Mouse (Mus musculus): ENCODE results near the gene B4galnt4. TPM values are rescaled to one million over a fixed set of nuclear protein-coding genes. Genes with fewer than 3 reads are reported as not detected.

B4galnt4 gene
- polyA plus RNA-seq, 1 experiment, result not detected

- Histone ChIP-seq H3K27ac (ENCODE audit: insufficient read depth, low read depth, low read length) (no peak overlapping the region), H3K4me3 (ENCODE audit: insufficient read depth, low read length) (no peak overlapping the region), H3K4me1 (ENCODE audit: control insufficient read depth, insufficient read depth, low read length) (peaks cover 7% of the 10 kb centered on the region)
- TF ChIP-seq CTCF (IDR thresholded peaks at IDR 0.05; ENCODE audit: low read depth, low read length) (no peak), POLR2A (IDR thresholded peaks at IDR 0.05; ENCODE audit: borderline replicate concordance, low read depth, low read length) (no peak)
Measured at GRCm38 (mm10) chr7:141064576-141064975, 3.7 kb downstream of the B4galnt4 start.

- H3K4me3 ChIP-seq (ENCODE audit: insufficient read depth, low read length), result no peak overlapping the region
- H3K4me1 ChIP-seq (ENCODE audit: control insufficient read depth, insufficient read depth, low read length), result peaks cover 7% of the 10 kb centered on the region
- no peak overlapping the region for H3K27ac ChIP-seq (ENCODE audit: insufficient read depth, low read depth, low read length)
- no peak for TF ChIP-seq CTCF (IDR thresholded peaks at IDR 0.05; ENCODE audit: low read depth, low read length)
- no peak for TF ChIP-seq POLR2A (IDR thresholded peaks at IDR 0.05; ENCODE audit: borderline replicate concordance, low read depth, low read length)
Measured at GRCm38 (mm10) chr7:141068351-141068750, 7.4 kb downstream of the B4galnt4 start.

GRCm38 (mm10) chr7:141070058-141070862, 9.4 kb downstream of the B4galnt4 start:
- Histone ChIP-seq H3K4me1 (ENCODE audit: control insufficient read depth, insufficient read depth, low read length) (no peaks in the 10 kb centered on the region), H3K27ac (ENCODE audit: insufficient read depth, low read depth, low read length) (no peak overlapping the region), H3K4me3 (ENCODE audit: insufficient read depth, low read length) (peak overlapping the region; percentile 39)
- TF ChIP-seq CTCF (IDR thresholded peaks at IDR 0.05; ENCODE audit: low read depth, low read length), result peak; percentile 63
- no peak for TF ChIP-seq POLR2A (IDR thresholded peaks at IDR 0.05; ENCODE audit: borderline replicate concordance, low read depth, low read length)

GRCm38 (mm10) chr7:141072017-141072745, 11.3 kb downstream of the B4galnt4 start:
- H3K4me3 ChIP-seq (ENCODE audit: insufficient read depth, low read length), result peak overlapping the region; percentile 7; the same call in 1 of the 2 replicates
- H3K4me1 ChIP-seq (ENCODE audit: control insufficient read depth, insufficient read depth, low read length), result no peaks in the 10 kb centered on the region
- H3K27ac ChIP-seq (ENCODE audit: insufficient read depth, low read depth, low read length), result no peak overlapping the region
- TF ChIP-seq CTCF (IDR thresholded peaks at IDR 0.05; ENCODE audit: low read depth, low read length) (peak; percentile 74), POLR2A (IDR thresholded peaks at IDR 0.05; ENCODE audit: borderline replicate concordance, low read depth, low read length) (no peak)

GRCm38 (mm10) chr7:141073782-141074181, 12.9 kb downstream of the B4galnt4 start:
- Histone ChIP-seq H3K4me1 (ENCODE audit: control insufficient read depth, insufficient read depth, low read length) (no peaks in the 10 kb centered on the region), H3K4me3 (ENCODE audit: insufficient read depth, low read length) (no peak overlapping the region), H3K27ac (ENCODE audit: insufficient read depth, low read depth, low read length) (no peak overlapping the region)
- TF ChIP-seq CTCF (IDR thresholded peaks at IDR 0.05; ENCODE audit: low read depth, low read length) (no peak), POLR2A (IDR thresholded peaks at IDR 0.05; ENCODE audit: borderline replicate concordance, low read depth, low read length) (no peak)

GRCm38 (mm10) chr7:141077841-141078240, 16.9 kb downstream of the B4galnt4 start, which contains the start of gene Pkp3:
Gene Pkp3, plus strand, starts transcription at chr7:141078218.
- no peak within 1 kb of the TSS for H3K27ac ChIP-seq (ENCODE audit: insufficient read depth, low read depth, low read length)
- TF ChIP-seq CTCF (IDR thresholded peaks at IDR 0.05; ENCODE audit: low read depth, low read length) (no peak), POLR2A (IDR thresholded peaks at IDR 0.05; ENCODE audit: borderline replicate concordance, low read depth, low read length) (no peak)
- no peaks in the 10 kb centered on the region for H3K4me1 ChIP-seq (ENCODE audit: control insufficient read depth, insufficient read depth, low read length)
- no peak within 1 kb of the TSS for H3K4me3 ChIP-seq (ENCODE audit: insufficient read depth, low read length)

GRCm38 (mm10) chr7:141078876-141079275, 18.0 kb downstream of the B4galnt4 start:
- TF ChIP-seq CTCF (IDR thresholded peaks at IDR 0.05; ENCODE audit: low read depth, low read length), result no peak
- TF ChIP-seq POLR2A (IDR thresholded peaks at IDR 0.05; ENCODE audit: borderline replicate concordance, low read depth, low read length), result no peak
- H3K4me3 ChIP-seq (ENCODE audit: insufficient read depth, low read length), result no peak overlapping the region
- no peaks in the 10 kb centered on the region for H3K4me1 ChIP-seq (ENCODE audit: control insufficient read depth, insufficient read depth, low read length)
- H3K27ac ChIP-seq (ENCODE audit: insufficient read depth, low read depth, low read length), result no peak overlapping the region

- H3K4me1 ChIP-seq (ENCODE audit: control insufficient read depth, insufficient read depth, low read length), result no peaks in the 10 kb centered on the region
- H3K27ac ChIP-seq (ENCODE audit: insufficient read depth, low read depth, low read length), result no peak overlapping the region
- H3K4me3 ChIP-seq (ENCODE audit: insufficient read depth, low read length), result no peak overlapping the region
- no peak for TF ChIP-seq POLR2A (IDR thresholded peaks at IDR 0.05; ENCODE audit: borderline replicate concordance, low read depth, low read length)
- no peak for TF ChIP-seq CTCF (IDR thresholded peaks at IDR 0.05; ENCODE audit: low read depth, low read length)
Measured at GRCm38 (mm10) chr7:141079481-141080449, 18.9 kb downstream of the B4galnt4 start.

GRCm38 (mm10) chr7:141087894-141088293, 27.0 kb downstream of the B4galnt4 start:
- Histone ChIP-seq H3K27ac (ENCODE audit: insufficient read depth, low read depth, low read length) (no peak overlapping the region), H3K4me3 (ENCODE audit: insufficient read depth, low read length) (peak overlapping the region; percentile 25), H3K4me1 (ENCODE audit: control insufficient read depth, insufficient read depth, low read length) (peaks cover 3% of the 10 kb centered on the region; the same call in 1 of the 2 replicates)
- TF ChIP-seq POLR2A (IDR thresholded peaks at IDR 0.05; ENCODE audit: borderline replicate concordance, low read depth, low read length) (no peak), CTCF (IDR thresholded peaks at IDR 0.05; ENCODE audit: low read depth, low read length) (no peak)
